Mouse (Mus musculus) heart, postnatal 0 days (tissue): Measurements from ENCODE around the gene Ms4a7. TPM values are rescaled to one million over a fixed set of nuclear protein-coding genes. Genes with fewer than 3 reads are reported as not detected.
A peak's percentile ranks its signal among the peaks of the same experiment; 100 is the strongest.

Experiments used
- ATAC-seq: fragments of 200-750 bp; cut with Nextera tagmentation; 2 replicates; pipeline ENCODE4 v1.8.0; 2017; ENCODE audit warnings: low read depth, moderate number of reproducible peaks, moderate library complexity; ENCODE audit not compliant: insufficient read depth
- DNase-seq: peaks from one replicate; pipeline ENCODE4 v3.0.0-alpha.2; 2016; ENCODE audit warnings: low spot score
- H3K27ac ChIP-seq: fragments of 300-500 bp; sonication (generic); 2 replicates; pipeline ENCODE4 v1.5.1; 2014; ENCODE audit warnings: low read depth, mild to moderate bottlenecking
- H3K27me3 ChIP-seq: fragments of 300-500 bp; sonication (generic); 2 replicates; pipeline ENCODE4 v1.6.1; 2014; ENCODE audit warnings: low read length, mixed read lengths; ENCODE audit not compliant: control insufficient read depth, insufficient read depth
- H3K36me3 ChIP-seq: fragments of 300-500 bp; sonication (generic); replicated peaks from 2 replicates; pipeline ENCODE4 v1.6.1; 2014; ENCODE audit warnings: low read length, mixed read lengths; ENCODE audit not compliant: control insufficient read depth, insufficient read depth
- H3K4me1 ChIP-seq: fragments of 300-500 bp; sonication (generic); 2 replicates; pipeline ENCODE4 v1.6.1; 2014; ENCODE audit warnings: antibody characterized with exemption; ENCODE audit not compliant: control insufficient read depth, insufficient read depth
- H3K4me2 ChIP-seq: fragments of 300-500 bp; sonication (generic); 2 replicates; pipeline ENCODE4 v1.6.1; 2014; ENCODE audit warnings: low read depth, mild to moderate bottlenecking, low read length, moderate library complexity
- H3K4me3 ChIP-seq: fragments of 300-500 bp; sonication (generic); 2 replicates; pipeline ENCODE4 v1.5.1; 2014; ENCODE audit warnings: low read depth, low read length
- H3K9ac ChIP-seq: fragments of 300-500 bp; sonication (generic); replicated peaks from 2 replicates; pipeline ENCODE4 v1.6.1; 2014; ENCODE audit warnings: low read depth, low read length, mixed read lengths
- H3K9me3 ChIP-seq: fragments of 300-500 bp; sonication (generic); replicated peaks from 2 replicates; pipeline ENCODE4 v1.6.1; 2016; ENCODE audit warnings: low read length; ENCODE audit not compliant: control insufficient read depth
- CTCF ChIP-seq: IDR thresholded peaks from 2 replicates; pipeline ENCODE4 v1.5.1; 2016; ENCODE audit warnings: antibody characterized with exemption, control low read depth, low read depth
- EP300 ChIP-seq: IDR thresholded peaks from 2 replicates; pipeline ENCODE4 v1.6.1; 2016; ENCODE audit warnings: antibody characterized with exemption, low read depth
- WGBS: fragments of 180-500 bp; shearing (Covaris S2); extraction: QIAGEN DNeasy Blood & Tissue Kit; methylation state at CpG from one replicate; pipeline ENCODE4 v1.1.7; 2014; 5-methylcytosine and 5-hydroxymethylcytosine counted together
- polyA plus RNA-seq: library from polyadenylated mRNA; unstranded; fragments of >200 nt; fragmentation: Nextera tagmentation; extraction: Ambion mirVana; gene quantifications from 2 replicates; pipeline ENCODE4 v1.2.1, GENCODE M21; 2015
- total RNA-seq: library from RNA; depleted of rRNA; stranded (reverse); fragments of >200 nt; gene quantifications from 2 replicates; pipeline ENCODE4 v1.2.3, GENCODE M21; 2014; ENCODE audit warnings: low replicate concordance

Gene Ms4a7
- total and polyA plus RNA-seq, 2 experiments from 2014 or later, result 1.9 to 5.6 TPM

GRCm38 (mm10) chr19:11360106-11360505 is 24.2 kb upstream of the Ms4a7 start:
- no peaks in the 10 kb centered on the region for H3K36me3 ChIP-seq
- TF ChIP-seq CTCF, result peak; percentile 24
- no peak for TF ChIP-seq EP300
- H3K4me3 ChIP-seq, result no peak overlapping the region
- no peaks in the 10 kb centered on the region for H3K4me1 ChIP-seq
- H3K27ac ChIP-seq, result no peak overlapping the region
- no peaks in the 10 kb centered on the region for H3K9me3 ChIP-seq
- ATAC-seq (no peak), DNase-seq (no peak)
- no peaks in the 10 kb centered on the region for H3K27me3 ChIP-seq
- 38% methylated on average over 3 of the region's 3 CpGs for WGBS
- H3K9ac ChIP-seq, result no peak overlapping the region
- H3K4me2 ChIP-seq, result no peak overlapping the region

- Histone ChIP-seq H3K9ac (no peak overlapping the region), H3K27ac (no peak overlapping the region), H3K9me3 (no peaks in the 10 kb centered on the region), H3K4me3 (no peak overlapping the region), H3K36me3 (no peaks in the 10 kb centered on the region), H3K4me1 (no peaks in the 10 kb centered on the region), H3K27me3 (no peaks in the 10 kb centered on the region), H3K4me2 (no peak overlapping the region)
- no peak for DNase-seq
- TF ChIP-seq EP300, result no peak
- TF ChIP-seq CTCF, result no peak
- 73% methylated on average over 7 of the region's 7 CpGs for WGBS
- no peak for ATAC-seq
These were observed 19.8 kb upstream of the Ms4a7 start for GRCm38 (mm10) chr19:11355730-11356129.

GRCm38 (mm10) chr19:11351878-11352277 is 15.9 kb upstream of the Ms4a7 start:
- 30% methylated on average over 3 of the region's 3 CpGs for WGBS
- no peak for DNase-seq
- no peak for ATAC-seq

GRCm38 (mm10) chr19:11349698-11350481 is 13.9 kb upstream of the Ms4a7 start:
- Histone ChIP-seq H3K36me3 (no peaks in the 10 kb centered on the region), H3K4me3 (no peak overlapping the region), H3K9me3 (no peaks in the 10 kb centered on the region), H3K27me3 (no peaks in the 10 kb centered on the region), H3K27ac (no peak overlapping the region), H3K4me2 (no peak overlapping the region), H3K4me1 (no peaks in the 10 kb centered on the region), H3K9ac (no peak overlapping the region)
- DNase-seq, result no peak
- WGBS, result 49% methylated on average over 7 of the region's 7 CpGs
- TF ChIP-seq EP300, result no peak
- 0 out of 2 replicates have a peak, but pooled peaks have one; percentile 6 for TF ChIP-seq CTCF
- ATAC-seq, result no peak

More at GRCm38 (mm10) chr19:11351878-11352277, 15.9 kb upstream of the Ms4a7 start:
- TF ChIP-seq CTCF (peak; percentile 30), EP300 (no peak)
- Histone ChIP-seq H3K9ac (no peak overlapping the region), H3K4me1 (no peaks in the 10 kb centered on the region), H3K27me3 (no peaks in the 10 kb centered on the region), H3K36me3 (no peaks in the 10 kb centered on the region), H3K4me3 (no peak overlapping the region), H3K4me2 (no peak overlapping the region), H3K27ac (no peak overlapping the region), H3K9me3 (no peaks in the 10 kb centered on the region)

- no peaks in the 10 kb centered on the region for H3K27me3 ChIP-seq
- DNase-seq (no peak), ATAC-seq (no peak)
- TF ChIP-seq EP300 (no peak), CTCF (no peak)
- H3K4me2 ChIP-seq, result no peak overlapping the region
- H3K4me3 ChIP-seq, result no peak overlapping the region
- H3K9ac ChIP-seq, result no peak overlapping the region
- no peaks in the 10 kb centered on the region for H3K9me3 ChIP-seq
- no peaks in the 10 kb centered on the region for H3K36me3 ChIP-seq
- H3K27ac ChIP-seq, result no peak overlapping the region
- no peaks in the 10 kb centered on the region for H3K4me1 ChIP-seq
These were observed 8.0 kb upstream of the Ms4a7 start for GRCm38 (mm10) chr19:11343992-11344391.

- Histone ChIP-seq H3K4me2 (no peak overlapping the region), H3K4me3 (no peak overlapping the region), H3K9me3 (no peaks in the 10 kb centered on the region), H3K4me1 (no peaks in the 10 kb centered on the region), H3K27me3 (no peaks in the 10 kb centered on the region), H3K27ac (no peak overlapping the region), H3K9ac (no peak overlapping the region), H3K36me3 (no peaks in the 10 kb centered on the region)
- TF ChIP-seq CTCF (no peak), EP300 (no peak)
- ATAC-seq, result no peak
- DNase-seq, result no peak
These were observed 7.2 kb upstream of the Ms4a7 start for GRCm38 (mm10) chr19:11343147-11343546.
